Mouse (Mus musculus): Measurements from ENCODE around the gene Mrpl28. TPM values are rescaled to one million over a fixed set of nuclear protein-coding genes. Genes with fewer than 3 reads are reported as not detected.

The Mrpl28 gene
- 250 and 261 TPM in 2 replicates for polyA plus RNA-seq (2014; fragmentation: Nextera tagmentation; extraction: Ambion mirVana)

DNA sequence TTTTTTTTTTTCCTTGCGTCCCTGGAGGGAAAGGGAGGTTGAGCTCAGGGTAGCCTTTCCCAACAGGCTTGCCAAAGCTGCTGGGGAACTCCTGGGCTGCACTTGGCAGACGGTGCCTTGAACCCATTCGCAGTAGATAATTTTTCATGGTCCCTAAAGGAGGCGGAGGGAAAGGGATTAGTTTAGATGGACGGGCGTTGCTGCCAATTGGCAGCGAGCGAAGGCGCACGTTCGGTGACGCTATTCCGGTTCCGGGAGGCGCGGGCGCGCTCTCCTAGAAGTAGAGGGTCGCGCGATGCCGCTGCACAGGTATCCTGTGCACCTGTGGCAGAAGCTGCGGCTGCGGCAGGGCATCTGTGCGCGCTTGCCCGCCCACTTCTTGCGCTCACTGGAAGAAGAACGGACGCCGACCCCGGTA lies at the start of gene Mrpl28:
Mrpl28 (plus strand) TSS at position 234 of the 418 bp plus-strand sequence.
- Histone ChIP-seq H3K36me3 (replicated peaks; ENCODE audit: control insufficient read depth, insufficient read depth, low read depth, low read length) (peaks cover 6% of the 10 kb centered on the region), H3K9me3 (replicated peaks; ENCODE audit: control insufficient read depth, low read length) (no peaks in the 10 kb centered on the region), H3K27ac (replicated peaks; ENCODE audit: low read depth, low read length) (no peak within 1 kb of the TSS), H3K27me3 (ENCODE audit: control insufficient read depth, insufficient read depth, low read length) (no peaks in the 10 kb centered on the region), H3K4me2 (ENCODE audit: low read depth, low read length) (peak within 1 kb of the TSS; percentile 79), H3K4me1 (ENCODE audit: control insufficient read depth, insufficient read depth, low read length) (peaks cover 6% of the 10 kb centered on the region; the same call in 1 of the 2 replicates), H3K9ac (replicated peaks; ENCODE audit: low read length) (peak within 1 kb of the TSS; percentile 56), H3K4me3 (ENCODE audit: low read depth, low read length) (peak within 1 kb of the TSS; percentile 64)
- DNase-seq (ENCODE audit: low spot score) = peak; percentile 97
- under 1% methylated on average over 32 of the region's 32 CpGs for WGBS
- ATAC-seq (replicated peaks; ENCODE audit: insufficient number of reproducible peaks, low FRiP score, low TSS enrichment, low read depth) = peak; percentile 81

DNA sequence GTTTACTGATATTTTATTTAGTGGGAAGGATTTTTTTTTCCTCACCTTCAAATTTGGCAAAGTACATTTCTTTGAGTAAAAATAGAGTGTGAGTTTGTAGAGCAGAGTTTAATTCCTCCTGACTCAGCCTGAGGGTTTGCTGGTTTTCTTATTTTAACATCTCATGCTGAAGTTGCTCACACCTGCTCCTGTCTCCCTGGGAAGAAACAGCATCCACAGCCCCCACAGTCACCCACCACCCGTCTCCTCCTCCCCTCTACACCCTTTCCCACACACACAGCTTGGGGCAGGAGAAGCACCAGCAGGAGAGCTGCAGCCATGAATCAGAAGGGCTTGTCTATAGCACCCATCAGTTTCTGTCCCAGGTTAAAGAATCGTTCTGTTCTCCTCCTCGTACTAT lies 48.1 kb upstream of the Mrpl28 start:
- no peaks in the 10 kb centered on the region for H3K27me3 ChIP-seq (ENCODE audit: control insufficient read depth, insufficient read depth, low read length)
- ATAC-seq (replicated peaks; ENCODE audit: insufficient number of reproducible peaks, low FRiP score, low TSS enrichment, low read depth) (no peak), DNase-seq (ENCODE audit: low spot score) (no peak)
- no peak overlapping the region for H3K4me2 ChIP-seq (ENCODE audit: low read depth, low read length)
- WGBS = 74% methylated on average over 3 of the region's 3 CpGs
- no peaks in the 10 kb centered on the region for H3K4me1 ChIP-seq (ENCODE audit: control insufficient read depth, insufficient read depth, low read length)
- no peaks in the 10 kb centered on the region for H3K9me3 ChIP-seq (replicated peaks; ENCODE audit: control insufficient read depth, low read length)
- H3K9ac ChIP-seq (replicated peaks; ENCODE audit: low read length) = no peak overlapping the region
- no peak overlapping the region for H3K27ac ChIP-seq (replicated peaks; ENCODE audit: low read depth, low read length)
- no peaks in the 10 kb centered on the region for H3K36me3 ChIP-seq (replicated peaks; ENCODE audit: control insufficient read depth, insufficient read depth, low read depth, low read length)
- H3K4me3 ChIP-seq (ENCODE audit: low read depth, low read length) = no peak overlapping the region

DNA sequence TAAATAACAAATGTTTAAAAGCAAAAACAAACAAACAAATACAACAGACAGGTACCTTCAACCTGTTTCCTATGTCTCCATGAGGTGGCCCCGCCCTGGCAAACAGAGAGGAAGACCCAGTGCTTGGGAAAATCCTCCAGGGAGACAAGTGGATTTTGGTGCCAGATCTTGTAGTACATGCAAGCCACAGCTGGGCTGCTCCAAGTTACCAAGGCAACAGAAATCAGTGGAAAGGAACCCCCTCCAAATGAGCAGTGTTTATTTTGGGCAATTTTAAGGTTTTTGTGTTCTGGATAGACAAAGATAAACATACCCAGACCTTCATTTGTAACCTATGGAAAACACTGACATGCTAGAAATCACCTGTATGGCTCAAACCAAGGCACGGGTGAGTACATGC lies 44.4 kb upstream of the Mrpl28 start:
- Histone ChIP-seq H3K9me3 (replicated peaks; ENCODE audit: control insufficient read depth, low read length) (no peaks in the 10 kb centered on the region), H3K4me2 (ENCODE audit: low read depth, low read length) (no peak overlapping the region), H3K4me1 (ENCODE audit: control insufficient read depth, insufficient read depth, low read length) (no peaks in the 10 kb centered on the region), H3K27ac (replicated peaks; ENCODE audit: low read depth, low read length) (no peak overlapping the region), H3K4me3 (ENCODE audit: low read depth, low read length) (no peak overlapping the region), H3K9ac (replicated peaks; ENCODE audit: low read length) (no peak overlapping the region), H3K36me3 (replicated peaks; ENCODE audit: control insufficient read depth, insufficient read depth, low read depth, low read length) (no peaks in the 10 kb centered on the region), H3K27me3 (ENCODE audit: control insufficient read depth, insufficient read depth, low read length) (no peaks in the 10 kb centered on the region)
- ATAC-seq (replicated peaks; ENCODE audit: insufficient number of reproducible peaks, low FRiP score, low TSS enrichment, low read depth) = no peak
- 79% methylated on average over 2 of the region's 2 CpGs for WGBS
- no peak for DNase-seq (ENCODE audit: low spot score)

DNA sequence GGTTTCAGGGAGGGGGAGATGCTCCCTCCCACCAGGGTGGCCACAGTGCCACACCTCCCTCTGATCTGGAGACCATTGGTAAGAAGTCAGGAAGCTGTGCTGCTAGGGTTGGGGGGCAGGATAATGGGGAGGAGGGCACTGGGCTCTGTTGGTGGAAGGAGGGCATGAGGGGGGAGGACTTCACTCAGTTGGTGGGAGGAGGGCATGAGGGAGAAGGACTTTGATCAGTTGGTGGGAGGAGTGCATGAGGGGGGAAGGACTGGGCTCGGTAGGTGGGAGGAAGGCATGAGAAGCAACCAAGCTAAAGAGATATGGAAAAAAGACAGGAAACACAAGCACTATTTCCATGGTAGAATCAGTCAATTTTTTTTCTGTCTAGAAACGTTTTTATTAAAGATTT lies 42.4 kb upstream of the Mrpl28 start:
- H3K27ac ChIP-seq (replicated peaks; ENCODE audit: low read depth, low read length) = no peak overlapping the region
- H3K27me3 ChIP-seq (ENCODE audit: control insufficient read depth, insufficient read depth, low read length) = no peaks in the 10 kb centered on the region
- no peaks in the 10 kb centered on the region for H3K4me1 ChIP-seq (ENCODE audit: control insufficient read depth, insufficient read depth, low read length)
- no peak overlapping the region for H3K4me2 ChIP-seq (ENCODE audit: low read depth, low read length)
- no peaks in the 10 kb centered on the region for H3K9me3 ChIP-seq (replicated peaks; ENCODE audit: control insufficient read depth, low read length)
- no peak for ATAC-seq (replicated peaks; ENCODE audit: insufficient number of reproducible peaks, low FRiP score, low TSS enrichment, low read depth)
- no peaks in the 10 kb centered on the region for H3K36me3 ChIP-seq (replicated peaks; ENCODE audit: control insufficient read depth, insufficient read depth, low read depth, low read length)
- DNase-seq (ENCODE audit: low spot score) = no peak
- H3K4me3 ChIP-seq (ENCODE audit: low read depth, low read length) = no peak overlapping the region
- no peak overlapping the region for H3K9ac ChIP-seq (replicated peaks; ENCODE audit: low read length)
- WGBS = 48% methylated on average over 2 of the region's 2 CpGs

- Histone ChIP-seq H3K9me3 (replicated peaks; ENCODE audit: control insufficient read depth, low read length) (no peaks in the 10 kb centered on the region), H3K4me3 (ENCODE audit: low read depth, low read length) (no peak overlapping the region), H3K27me3 (ENCODE audit: control insufficient read depth, insufficient read depth, low read length) (no peaks in the 10 kb centered on the region), H3K4me2 (ENCODE audit: low read depth, low read length) (no peak overlapping the region), H3K27ac (replicated peaks; ENCODE audit: low read depth, low read length) (no peak overlapping the region), H3K36me3 (replicated peaks; ENCODE audit: control insufficient read depth, insufficient read depth, low read depth, low read length) (no peaks in the 10 kb centered on the region), H3K4me1 (ENCODE audit: control insufficient read depth, insufficient read depth, low read length) (no peaks in the 10 kb centered on the region), H3K9ac (replicated peaks; ENCODE audit: low read length) (no peak overlapping the region)
- DNase-seq (ENCODE audit: low spot score) = no peak
- no peak for ATAC-seq (replicated peaks; ENCODE audit: insufficient number of reproducible peaks, low FRiP score, low TSS enrichment, low read depth)
- 85% methylated on average over 9 of the region's 9 CpGs for WGBS
Measured at GRCm38 (mm10) chr17:26087059-26087564, 36.2 kb upstream of the Mrpl28 start.

DNA sequence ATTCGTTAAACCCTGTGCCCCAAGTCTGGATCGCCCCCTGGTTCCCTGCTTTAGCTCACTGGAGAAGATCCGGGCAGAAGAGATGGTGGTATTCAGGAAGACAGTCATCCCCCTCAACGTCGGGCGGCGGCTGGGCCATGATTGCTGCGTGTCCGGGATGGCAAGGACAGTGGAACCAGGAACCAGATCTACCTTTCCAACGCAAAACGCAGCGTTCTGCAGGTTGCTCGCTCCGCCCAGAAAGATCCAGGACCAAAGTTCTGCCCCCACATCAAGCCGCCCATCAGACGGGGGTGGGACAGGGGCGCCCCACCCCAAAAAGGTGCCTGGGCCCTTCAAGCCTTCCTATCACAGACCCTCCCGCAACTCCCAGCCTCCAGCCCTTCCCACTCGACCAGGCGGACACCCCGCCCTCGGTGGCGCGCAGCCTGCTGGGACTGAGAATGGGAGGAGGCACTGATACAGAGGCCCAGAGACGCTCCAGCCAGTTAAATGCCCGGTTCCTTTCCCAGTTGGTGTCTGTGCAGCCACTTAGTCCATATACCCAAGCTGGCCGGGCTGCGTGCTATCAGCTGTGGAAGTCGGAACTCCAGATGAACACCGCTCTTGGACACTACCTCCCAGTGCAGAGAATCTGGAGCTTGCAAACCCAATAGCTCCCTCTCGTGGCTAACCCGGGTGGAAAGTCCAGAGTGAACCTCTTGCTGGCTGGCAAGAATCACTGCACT lies 33.2 kb upstream of the Mrpl28 start, which contains the start of gene Decr2:
Decr2 (minus strand) TSS at position 433 of the 728 bp plus-strand sequence.
- DNase-seq (ENCODE audit: low spot score) (peak; percentile 95), ATAC-seq (replicated peaks; ENCODE audit: insufficient number of reproducible peaks, low FRiP score, low TSS enrichment, low read depth) (peak; percentile 87)
- no peaks in the 10 kb centered on the region for H3K9me3 ChIP-seq (replicated peaks; ENCODE audit: control insufficient read depth, low read length)
- no peaks in the 10 kb centered on the region for H3K36me3 ChIP-seq (replicated peaks; ENCODE audit: control insufficient read depth, insufficient read depth, low read depth, low read length)
- H3K27ac ChIP-seq (replicated peaks; ENCODE audit: low read depth, low read length) = 0 out of 2 replicates have a peak within 1 kb of the TSS, but pooled peaks have one; percentile 16
- peak within 1 kb of the TSS; percentile 70 for H3K4me2 ChIP-seq (ENCODE audit: low read depth, low read length)
- peak within 1 kb of the TSS; percentile 43 for H3K4me3 ChIP-seq (ENCODE audit: low read depth, low read length)
- H3K9ac ChIP-seq (replicated peaks; ENCODE audit: low read length) = peak within 1 kb of the TSS; percentile 64
- no peaks in the 10 kb centered on the region for H3K27me3 ChIP-seq (ENCODE audit: control insufficient read depth, insufficient read depth, low read length)
- no peaks in the 10 kb centered on the region for H3K4me1 ChIP-seq (ENCODE audit: control insufficient read depth, insufficient read depth, low read length)
- WGBS = under 1% methylated on average over 32 of the region's 32 CpGs

DNA sequence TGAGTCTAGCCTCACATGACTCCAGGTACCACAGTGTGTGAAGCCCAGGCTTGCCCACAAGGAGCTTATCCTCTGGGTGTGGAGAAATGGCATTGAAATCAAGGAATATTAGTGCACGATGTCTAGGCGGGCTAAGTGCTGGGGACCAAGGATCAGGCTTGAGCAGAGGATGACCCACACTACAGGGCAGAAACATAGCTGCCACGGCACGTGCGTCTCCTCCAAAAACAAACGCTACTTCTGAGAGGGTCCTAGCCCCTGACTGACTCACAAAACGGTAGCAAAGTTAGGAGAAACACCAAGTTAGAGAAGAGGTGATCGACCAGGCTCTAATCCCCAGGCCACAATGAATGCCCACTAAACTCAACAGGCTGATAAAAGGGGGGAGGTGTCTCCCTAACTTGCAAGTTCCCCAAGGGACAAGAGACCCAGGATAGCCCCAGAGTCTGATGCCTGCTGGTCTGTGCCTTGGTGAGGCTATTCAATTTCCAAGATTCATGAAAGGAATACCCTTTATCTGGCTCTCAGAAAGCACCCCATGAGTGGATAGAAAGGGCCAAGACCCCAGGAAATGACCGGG lies 28.7 kb upstream of the Mrpl28 start:
- Histone ChIP-seq H3K4me3 (ENCODE audit: low read depth, low read length) (peak overlapping the region; percentile 48), H3K27me3 (ENCODE audit: control insufficient read depth, insufficient read depth, low read length) (no peaks in the 10 kb centered on the region), H3K36me3 (replicated peaks; ENCODE audit: control insufficient read depth, insufficient read depth, low read depth, low read length) (no peaks in the 10 kb centered on the region), H3K9ac (replicated peaks; ENCODE audit: low read length) (peak overlapping the region; percentile 80), H3K4me2 (ENCODE audit: low read depth, low read length) (peak overlapping the region; percentile 46), H3K4me1 (ENCODE audit: control insufficient read depth, insufficient read depth, low read length) (no peaks in the 10 kb centered on the region), H3K9me3 (replicated peaks; ENCODE audit: control insufficient read depth, low read length) (no peaks in the 10 kb centered on the region), H3K27ac (replicated peaks; ENCODE audit: low read depth, low read length) (no peak overlapping the region)
- 0 out of 2 replicates have a peak, but pooled peaks have one; percentile 7 for ATAC-seq (replicated peaks; ENCODE audit: insufficient number of reproducible peaks, low FRiP score, low TSS enrichment, low read depth)
- WGBS = 21% methylated on average over 9 of the region's 9 CpGs
- peak; percentile 4 for DNase-seq (ENCODE audit: low spot score)
